Mouse (Mus musculus) left cerebral cortex, adult 18-20 months (tissue): ENCODE data around the gene Mecom. TPM values are rescaled to one million over a fixed set of nuclear protein-coding genes. Genes with fewer than 3 reads are reported as not detected.
A peak's percentile ranks its signal among the peaks of the same experiment; 100 is the strongest.

Experiments
- DNase-seq, 2 experiments: peaks; one replicate each; pipeline ENCODE4 v3.0.0; 2021 to 2022; ENCODE audit warnings: low spot score in 2 of 2, mixed read lengths in 1 of 2
- total RNA-seq, 2 experiments: library from RNA; stranded (reverse); gene quantifications; 2 replicates each; pipeline ENCODE4 v1.2.3; 2021

Gene Mecom
- total RNA-seq, 2 experiments from 2014 or later: 3.5 to 4.2 TPM

DNA sequence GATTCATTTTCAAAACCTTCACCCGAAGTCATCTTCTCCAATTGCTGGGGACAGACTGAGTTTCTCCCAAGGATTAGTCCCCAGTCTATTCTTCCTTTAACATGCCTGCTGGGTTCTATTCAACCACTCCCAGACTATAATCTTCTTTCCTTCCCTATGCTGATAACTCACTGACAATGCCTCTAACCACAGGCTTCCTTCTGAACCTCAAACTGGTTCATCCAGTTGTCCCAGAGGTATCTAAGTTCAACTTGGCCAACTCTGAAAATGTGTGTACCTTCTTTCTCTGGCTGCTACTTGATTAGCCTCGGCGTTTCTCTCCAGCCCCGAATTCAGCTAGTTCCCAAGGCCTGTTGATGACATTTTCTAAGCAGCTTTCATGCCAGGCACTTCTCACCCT is 499.7 kb downstream of the Mecom start:
- DNase-seq: no peak

DNA sequence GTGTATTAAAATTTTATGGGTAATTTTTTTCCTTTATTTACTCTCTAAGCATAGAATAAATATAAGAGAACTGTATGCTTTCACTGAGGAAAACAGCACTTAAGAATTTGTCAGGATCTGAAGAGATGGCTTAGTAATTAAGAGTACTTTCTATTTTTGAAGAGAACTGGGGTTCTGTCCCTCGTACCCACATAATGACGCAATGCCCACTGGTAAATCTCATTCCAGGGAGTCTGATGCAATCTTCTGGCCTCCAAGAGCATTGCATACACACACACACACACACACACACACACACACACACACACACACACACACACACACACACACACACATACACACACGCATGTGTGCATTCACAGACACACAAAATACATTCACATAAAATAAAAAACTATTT is 504.3 kb downstream of the Mecom start:
- no peak for DNase-seq

DNA sequence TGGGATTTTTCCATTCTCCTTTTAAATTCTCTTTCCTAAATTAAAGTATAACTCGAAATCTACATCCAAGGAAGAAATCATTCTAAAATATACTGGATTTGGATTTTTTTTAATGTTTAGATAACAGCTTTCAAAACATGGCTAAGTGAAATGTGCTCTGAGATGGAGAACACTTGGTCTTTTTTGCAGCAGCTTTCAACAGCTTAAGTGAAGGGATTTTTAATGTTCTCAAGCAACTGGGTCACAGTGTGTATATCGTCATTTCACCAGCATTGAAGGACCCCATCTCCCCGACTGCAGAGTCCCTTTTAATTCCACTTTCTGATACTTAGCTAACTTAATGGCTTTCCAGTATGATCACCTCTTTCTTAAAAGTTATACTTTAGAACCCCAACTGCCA is 509.3 kb downstream of the Mecom start:
- DNase-seq: no peak

DNA sequence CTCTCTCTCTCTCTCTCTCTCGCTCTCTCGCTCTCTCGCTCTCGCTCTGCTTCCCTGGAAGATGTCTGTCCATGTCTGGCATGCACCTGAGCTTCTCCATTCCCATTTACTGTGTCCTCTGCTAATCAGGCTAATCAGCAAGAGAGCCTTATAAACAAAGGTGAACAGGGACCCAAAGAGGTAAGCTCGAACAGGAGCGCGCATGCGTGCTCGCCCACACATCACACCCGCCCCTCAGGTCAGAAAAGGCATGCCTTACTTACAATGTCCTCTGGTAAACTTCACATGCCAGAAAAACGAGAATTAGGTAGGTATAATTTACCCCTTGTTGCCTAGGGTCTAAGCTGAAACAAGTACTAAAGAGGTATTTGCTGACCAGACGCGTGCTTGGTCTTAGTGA is 527.8 kb downstream of the Mecom start:
- DNase-seq: no peak

DNA sequence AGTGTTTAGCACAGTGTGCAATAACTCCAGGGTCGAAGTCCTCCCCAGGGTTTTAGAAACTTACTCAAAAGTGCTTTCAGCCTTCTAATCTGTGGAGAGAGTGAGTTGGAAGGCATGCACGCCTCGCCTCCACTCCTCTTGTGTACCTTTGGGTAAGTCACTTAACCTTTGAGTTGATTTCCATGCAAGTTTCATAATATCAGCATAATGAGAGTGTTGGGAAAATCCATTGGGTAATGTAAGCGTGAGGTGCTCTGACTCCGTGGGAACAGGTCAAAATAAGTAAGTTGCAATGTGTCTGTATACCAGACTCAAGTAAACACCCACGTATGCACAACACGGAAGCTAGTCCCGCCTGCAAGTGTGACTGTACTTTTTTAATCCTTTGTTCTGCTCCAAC is 528.4 kb downstream of the Mecom start:
- no peak for DNase-seq

DNA sequence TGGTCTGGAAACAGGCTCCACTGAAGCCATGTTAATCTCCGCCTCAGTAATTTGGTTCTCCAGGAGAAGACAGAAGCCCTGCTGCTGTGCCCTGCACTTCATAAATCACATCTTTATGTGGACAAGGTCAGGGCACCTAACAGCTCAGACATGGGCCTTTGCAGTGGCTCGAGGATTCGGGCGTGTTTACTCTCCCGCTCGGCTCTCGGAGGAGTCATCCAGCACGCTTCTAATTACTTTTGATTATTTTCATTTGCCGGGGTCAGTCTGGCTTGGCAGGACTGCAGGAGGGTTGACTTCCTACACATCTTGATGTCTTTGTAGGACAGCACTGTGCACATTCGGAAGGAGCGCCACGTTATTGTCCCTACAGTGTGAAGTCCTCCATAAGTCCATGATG is 529.6 kb downstream of the Mecom start:
- no peak for DNase-seq

DNA sequence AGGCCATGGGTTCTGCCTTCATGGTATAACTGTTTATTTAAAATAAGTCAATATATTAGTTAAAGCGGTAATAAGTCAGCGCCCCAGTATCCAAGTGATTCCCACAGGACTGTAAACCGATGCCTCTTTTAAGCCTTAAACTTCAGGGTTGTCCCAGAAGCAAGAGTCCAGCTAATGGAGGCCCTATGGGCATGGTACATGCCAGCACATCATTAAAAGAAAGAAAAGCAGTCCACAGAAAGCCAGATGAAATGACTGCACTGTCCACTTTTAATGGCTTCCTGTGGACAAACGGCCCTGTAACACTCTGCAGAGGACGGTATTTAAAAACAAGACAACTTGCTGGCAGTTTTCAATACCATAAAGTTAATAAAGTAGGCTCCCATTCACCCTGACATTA is 531.0 kb downstream of the Mecom start:
- no peak for DNase-seq

DNA sequence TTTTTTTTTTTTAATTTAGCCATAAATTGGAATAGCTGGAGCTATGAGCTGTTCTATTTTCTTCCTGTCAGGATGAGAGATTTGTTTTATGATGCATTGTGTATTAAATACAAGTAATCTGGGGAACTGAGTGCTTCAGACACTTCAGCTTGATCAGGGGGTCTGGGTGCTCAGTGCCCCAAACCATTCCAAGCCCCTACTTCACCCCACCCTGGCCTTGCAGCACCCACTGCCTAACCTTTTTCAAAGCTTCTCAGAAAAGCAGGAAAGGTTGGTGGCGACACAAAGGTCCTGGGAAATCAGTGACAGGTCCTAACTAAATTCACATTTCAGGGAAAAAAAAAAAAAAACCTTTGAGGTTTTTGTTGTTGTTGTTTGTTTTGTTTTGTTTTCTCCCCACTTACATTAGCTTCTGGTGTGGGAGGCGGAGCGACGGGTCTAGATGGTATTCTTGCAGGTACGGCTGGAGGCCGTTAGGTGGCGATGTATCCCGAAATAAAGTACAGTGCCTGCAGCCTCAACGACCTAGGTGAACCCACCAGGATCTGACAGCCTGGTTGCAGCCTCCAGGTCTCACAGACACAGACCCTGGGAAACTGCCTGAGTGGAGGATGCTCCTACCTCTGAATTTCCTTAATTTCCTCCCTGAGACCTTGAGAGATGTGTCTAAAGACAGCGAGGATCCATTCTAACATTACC is 532.7 kb downstream of the Mecom start:
- DNase-seq: peak; percentile 50 to 61

DNA sequence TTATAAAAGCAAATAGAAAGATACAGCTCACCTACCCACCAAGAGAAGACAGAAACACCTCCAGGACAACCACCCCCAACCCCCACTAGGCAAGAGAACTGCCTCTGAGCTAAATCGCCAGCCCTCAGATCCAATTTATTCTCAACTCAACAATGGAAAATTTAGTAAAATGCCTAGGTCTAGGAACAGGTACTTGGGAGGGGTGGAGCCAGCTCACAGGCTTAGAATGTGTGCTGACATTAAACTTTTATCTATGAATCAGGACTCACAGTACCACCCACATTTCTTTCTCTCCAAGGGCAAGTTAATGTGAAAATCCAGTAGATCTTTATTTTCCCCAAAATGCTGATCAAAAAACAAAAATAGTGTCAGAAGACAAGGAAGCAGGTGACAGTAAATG is 533.5 kb downstream of the Mecom start:
- no peak for DNase-seq

DNA sequence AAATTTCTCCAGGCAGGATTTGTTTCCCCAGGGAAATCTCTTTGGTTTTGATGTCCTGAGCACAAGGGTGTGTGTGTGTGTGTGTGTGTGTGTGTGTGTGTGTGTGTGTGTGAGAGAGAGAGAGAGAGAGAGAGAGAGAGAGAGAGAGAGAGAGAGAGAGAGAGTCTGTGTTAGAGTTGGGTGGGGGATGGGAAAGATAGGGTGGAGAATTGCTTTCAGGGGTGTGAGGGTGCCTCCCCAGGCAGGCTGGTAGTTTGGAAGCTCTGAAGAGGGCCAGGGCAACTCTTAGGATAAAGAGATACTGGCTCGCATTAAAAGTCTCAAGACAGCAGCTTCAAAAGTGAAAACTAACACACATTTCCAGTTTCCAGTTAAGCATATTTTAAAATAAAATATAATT is 534.4 kb downstream of the Mecom start:
- DNase-seq: no peak

DNA sequence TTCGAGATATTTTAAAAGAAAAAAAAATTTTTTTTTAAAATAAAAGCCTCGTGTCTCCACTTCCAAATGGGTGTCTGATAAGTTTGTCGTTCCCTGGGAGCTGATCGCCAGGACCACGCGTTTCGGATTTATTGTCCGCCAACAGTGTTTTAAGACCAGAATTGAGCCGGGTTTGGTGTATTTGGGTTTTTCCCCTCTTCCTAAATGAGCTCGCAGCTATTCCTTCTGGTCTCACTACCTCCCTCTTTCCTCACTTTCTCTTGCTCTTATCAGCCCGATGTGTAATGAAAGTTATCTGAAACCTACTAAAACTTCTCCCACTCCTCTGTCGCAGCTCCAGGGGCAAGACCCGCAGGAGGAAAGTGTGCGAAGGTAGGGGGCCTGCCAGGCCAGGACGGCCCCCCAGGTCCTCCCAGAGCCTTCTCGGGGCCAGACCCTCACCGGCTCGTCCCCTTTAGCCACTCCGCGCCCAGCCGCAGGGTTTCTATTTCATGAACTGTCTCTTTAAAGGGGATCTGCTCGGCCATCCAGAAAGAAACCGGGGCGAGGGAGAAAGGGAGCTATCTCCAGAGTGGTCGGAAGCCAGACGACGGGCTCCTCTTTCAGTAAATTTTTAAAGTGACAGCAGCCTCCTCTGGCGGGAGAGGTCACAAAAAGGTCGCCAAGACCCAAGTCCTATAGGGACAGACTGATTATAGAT is 535.0 kb downstream of the Mecom start:
- no peak for DNase-seq

DNA sequence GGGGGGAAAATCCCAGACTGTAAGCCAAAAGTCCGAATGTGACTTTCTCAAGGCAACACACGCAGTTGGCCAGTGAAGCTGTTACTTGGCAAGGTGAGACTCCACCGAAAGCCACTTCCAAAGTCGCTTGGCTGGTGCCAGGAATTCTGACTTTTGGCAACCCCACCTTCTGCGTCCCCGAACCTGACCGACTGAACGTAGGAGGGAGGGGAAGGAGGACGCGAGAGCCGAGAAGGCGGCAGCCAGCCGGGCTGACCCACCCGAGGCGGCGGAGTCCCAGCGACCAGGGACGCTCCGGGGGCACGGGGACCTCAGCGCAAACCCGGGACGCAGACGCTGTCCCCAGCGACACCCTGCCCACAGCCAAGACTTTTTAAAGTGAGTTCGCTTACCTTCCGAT is 535.7 kb downstream of the Mecom start:
- peak in 1 of 2 experiments; percentile 5 for DNase-seq

DNA sequence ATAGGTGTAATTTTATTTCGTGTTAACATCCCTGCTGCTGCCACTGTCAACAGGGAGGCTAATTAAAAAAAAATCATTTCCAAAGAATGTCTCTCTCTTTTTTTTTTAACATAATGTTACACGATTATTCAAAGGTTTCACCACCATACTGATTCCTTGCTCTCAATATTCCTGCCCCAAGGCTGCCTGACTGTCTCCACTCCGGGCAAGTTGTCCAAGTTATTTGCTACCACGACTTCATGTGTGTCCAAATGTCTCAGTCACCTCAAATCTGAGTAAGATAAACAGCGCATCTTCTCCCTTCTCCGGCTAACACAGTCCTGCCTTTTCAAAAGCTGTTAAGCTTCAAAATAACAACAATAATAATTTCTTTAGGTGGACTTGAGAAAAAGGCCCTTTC is 536.1 kb downstream of the Mecom start:
- no peak for DNase-seq

DNA sequence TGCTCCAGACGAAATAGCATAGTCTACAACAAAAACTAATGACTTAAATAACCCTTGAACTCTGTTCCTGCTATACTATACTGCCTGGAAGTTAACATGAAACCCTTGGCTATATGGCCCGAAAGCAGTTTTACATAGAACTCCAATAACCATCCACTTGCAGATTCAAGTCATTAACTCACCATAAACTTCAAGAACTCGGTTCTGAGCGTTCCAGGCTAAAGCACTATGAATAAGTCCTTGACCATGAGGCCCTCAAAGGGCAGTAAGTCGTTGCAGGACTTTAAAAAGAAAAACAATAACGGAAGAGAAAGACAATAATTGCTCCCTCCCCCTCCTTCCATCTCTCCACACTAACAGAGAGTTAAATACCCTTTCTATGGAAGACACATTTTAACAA is 536.9 kb downstream of the Mecom start:
- no peak for DNase-seq

DNA sequence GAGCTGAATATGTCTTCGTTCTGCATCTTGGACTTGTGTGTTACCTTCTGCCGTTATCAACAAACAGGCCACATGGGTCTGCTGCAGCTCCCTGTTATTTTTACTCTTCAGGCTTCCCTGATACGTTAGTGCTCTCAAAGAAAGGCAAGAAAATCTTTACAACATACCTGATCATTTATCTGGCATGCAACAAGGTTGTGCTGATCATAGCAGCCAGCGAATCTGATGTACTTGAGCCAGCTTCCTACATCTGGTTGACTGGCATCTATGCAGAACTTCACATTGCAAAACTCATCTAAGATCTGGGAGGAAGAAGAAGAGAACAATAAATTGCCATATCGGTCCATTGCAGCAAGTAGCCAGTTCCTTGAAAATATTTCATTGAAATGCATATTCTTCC is 538.2 kb downstream of the Mecom start:
- DNase-seq: no peak

DNA sequence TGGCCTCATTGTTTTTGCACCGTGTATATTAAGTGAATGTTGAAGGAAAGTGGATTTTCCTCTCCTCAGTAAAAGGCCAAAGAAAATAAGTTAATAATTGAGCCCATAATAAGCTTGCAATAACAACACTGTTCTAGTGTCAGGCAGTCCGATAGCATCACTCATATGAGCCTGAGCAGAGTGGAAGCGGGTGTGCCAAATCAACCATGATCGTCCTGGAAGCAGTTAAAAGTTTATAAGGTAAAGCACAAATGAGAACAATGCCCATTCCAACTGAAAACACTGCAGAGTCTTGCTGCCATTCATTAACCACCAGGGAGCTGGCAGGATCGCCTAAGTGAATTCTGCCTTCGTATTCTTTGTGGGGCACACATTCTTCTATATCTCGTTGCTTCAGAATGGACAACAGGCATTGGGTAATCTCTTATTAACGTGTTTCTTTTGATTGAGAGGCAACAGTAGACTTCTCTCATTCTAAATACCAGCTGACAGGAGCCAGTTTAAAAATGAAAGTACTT is 542.9 kb downstream of the Mecom start:
- DNase-seq: no peak

DNA sequence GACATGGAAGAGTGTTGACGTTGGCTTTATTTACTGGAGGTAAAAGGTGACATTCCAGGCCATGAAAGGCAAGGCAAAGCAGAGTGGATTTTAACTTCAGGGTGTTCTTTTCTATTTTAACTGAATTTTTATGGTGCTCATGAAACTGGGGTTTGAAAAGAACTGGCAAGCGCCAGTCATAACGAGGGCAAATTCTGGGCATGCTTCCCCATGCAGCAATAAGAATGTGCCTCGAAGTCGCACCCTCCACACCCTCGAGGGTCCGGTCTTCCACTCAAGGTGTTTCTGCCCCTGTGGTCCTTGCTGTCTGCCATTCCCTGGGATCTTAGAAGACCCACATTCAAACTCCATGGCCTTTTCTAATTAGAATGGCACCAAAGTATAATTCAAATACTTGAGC is 547.5 kb downstream of the Mecom start:
- no peak for DNase-seq

DNA sequence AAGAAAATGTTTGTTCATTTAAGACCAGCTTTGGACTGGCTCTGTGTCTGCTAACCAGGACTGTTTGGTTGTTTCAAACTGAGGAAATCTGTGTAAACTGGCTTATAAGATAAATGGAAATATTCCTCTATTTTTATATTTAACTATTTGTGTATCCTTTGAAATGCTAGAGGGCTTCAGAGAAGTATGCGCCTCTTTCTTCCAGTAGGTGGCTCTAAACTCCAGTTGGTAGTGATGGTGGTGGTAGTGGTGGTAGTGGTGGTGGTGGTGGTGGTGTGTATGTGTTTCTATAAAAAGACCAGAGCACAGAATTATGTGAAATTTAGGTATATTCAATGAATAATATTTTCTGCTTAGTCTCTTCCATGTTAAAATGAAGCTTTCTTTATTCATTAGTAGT is 548.8 kb downstream of the Mecom start:
- DNase-seq: no peak

DNA sequence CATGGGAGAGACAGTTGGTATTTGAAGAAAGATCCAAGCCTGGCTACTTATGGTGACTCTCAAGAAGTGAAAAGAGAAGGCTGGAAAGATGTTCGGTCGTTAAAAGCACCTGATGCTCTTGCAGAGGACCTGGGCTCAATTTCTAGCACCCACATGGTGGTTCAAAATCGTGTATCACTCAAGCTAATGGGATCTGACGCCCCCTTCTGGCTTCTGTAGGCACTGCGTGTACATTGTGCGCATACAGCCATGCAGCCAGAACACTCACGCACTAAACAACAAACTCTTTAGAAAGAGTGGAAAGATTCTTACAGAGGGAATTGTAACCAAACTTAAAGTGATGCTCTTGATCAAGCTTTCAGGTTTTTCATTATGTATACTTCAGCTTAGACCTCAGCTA is 550.7 kb downstream of the Mecom start:
- DNase-seq: no peak

DNA sequence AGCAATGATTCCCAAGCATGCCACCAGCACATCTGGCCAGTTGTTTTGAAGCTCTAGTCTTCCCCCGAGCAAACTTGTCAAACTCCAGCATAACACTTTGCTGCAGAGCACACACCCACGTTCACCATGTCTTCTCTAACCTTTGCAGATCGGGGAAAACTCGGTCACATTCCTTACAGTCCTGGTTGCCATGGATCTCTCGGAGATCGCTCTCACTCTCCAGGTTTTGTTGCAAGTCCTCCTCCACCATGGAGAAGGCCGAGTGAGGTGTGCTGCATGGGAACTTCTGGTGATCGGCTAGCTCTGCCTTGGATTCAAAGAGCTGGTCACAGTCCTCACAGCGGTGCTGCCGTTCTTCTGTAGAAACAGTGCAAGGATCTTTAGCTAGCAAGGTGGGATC is 554.5 kb downstream of the Mecom start:
- peak in 1 of 2 experiments; percentile 12 for DNase-seq

DNA sequence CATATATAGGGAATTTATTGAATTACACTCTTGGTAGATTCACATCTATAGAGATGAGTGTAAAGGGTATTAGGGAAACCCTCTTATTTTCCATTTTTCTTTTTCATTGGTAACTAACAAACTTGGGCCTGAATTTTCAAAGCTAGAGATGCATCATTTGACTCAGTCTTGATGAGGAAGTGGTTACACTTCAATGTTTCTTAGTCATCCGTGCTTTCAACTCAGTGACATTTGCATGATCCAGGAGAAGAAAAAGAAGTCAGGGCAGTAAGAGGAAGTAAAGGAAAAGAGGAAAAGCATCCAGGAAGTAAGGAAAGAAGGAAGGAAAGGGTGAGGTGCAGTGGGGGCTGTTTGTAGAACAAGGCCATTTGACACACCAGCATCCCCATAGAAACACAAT is 556.3 kb downstream of the Mecom start:
- DNase-seq: no peak

DNA sequence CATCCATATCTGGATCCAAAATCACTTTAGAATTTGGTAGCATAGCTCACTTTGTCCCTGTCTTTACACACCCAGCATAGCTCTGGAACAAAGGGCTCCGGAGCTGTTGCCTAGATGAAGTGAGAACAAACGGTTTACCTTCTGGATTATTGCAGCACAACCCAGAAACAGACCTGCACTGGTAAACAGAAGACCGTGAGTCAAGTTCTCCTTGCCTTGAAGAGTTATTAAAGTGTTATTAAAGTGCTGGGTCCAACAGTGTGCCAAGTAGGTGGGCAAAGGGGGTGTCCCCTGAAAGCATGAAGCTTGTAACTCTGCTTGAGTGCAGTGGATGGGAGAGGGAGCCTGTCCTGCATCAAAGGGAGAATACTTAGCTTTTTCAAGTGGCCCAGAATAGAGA is 563.4 kb downstream of the Mecom start:
- DNase-seq: no peak
